Mouse (Mus musculus): ENCODE results near the gene Creld1.

GRCm38 (mm10) chr6:113458635-113459034 is 24.5 kb upstream of the Creld1 start:
- TF ChIP-seq POLR2A (IDR thresholded peaks at IDR 0.05; ENCODE audit: control insufficient read depth, low read depth, low read length): no peak
- TF ChIP-seq CTCF (IDR thresholded peaks at IDR 0.05; ENCODE audit: control insufficient read depth, insufficient read depth, insufficient replicate concordance, low read depth, low read length): no peak

All from testis, adult 2 months (tissue).